ENCODE assay signal across 9 mouse cellular contexts in the genomic region with DNA sequence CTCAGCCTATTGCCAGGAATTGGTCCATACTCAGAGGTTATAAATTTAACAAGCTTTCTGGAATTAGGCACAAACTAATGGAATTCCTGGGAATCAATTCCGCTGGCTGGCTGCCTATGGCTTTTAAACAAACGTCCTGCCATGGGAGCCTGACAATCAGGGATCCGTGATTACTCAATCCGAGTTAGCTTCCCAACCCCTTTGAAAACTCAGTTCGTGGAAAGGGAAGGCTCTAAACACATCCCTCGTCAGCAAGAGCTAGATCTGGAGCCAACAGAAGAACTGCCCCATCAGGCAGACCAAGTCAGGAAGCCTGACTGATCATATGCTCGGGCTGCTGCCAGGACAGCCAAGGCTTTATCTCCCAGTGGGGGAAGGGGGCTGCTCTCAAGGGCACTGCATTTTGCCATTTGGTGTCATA.
A peak's percentile ranks its signal among the peaks of the same experiment; 100 is the strongest.
DNase-seq lines count a peak whose midpoint lies in the region; ATAC-seq and TF ChIP-seq lines count a peak whose summit lies in the region.
"Had no signal": no experiment of that assay in that cellular context is flagged by ENCODE, and none has a peak within 500 bp of the region (broad histone marks: within the 10 kb centered on the region; RNA-seq: fewer than 3 reads in every experiment).

No protein-coding gene starts in this region.

- no peaks in the 10 kb centered on the region for H3K9me3 ChIP-seq in hindbrain, embryonic 10.5 days
- no peaks in the 10 kb centered on the region for H3K9me3 ChIP-seq in hindbrain, embryonic 14.5 days (ENCODE audit: control insufficient read depth, low read length)
- no peaks in the 10 kb centered on the region for H3K9me3 ChIP-seq in MEL (replicated peaks; ENCODE audit: insufficient read depth, low read length)

- TF ChIP-seq RAD21 in MEL (IDR thresholded peaks at IDR 0.05; ENCODE audit: low read depth, low read length): no peak

- H3K27me3 ChIP-seq in hindbrain, embryonic 10.5 days (ENCODE audit: insufficient read depth, poor library complexity, severe bottlenecking): no peaks in the 10 kb centered on the region
- no peaks in the 10 kb centered on the region for H3K27me3 ChIP-seq in hindbrain, embryonic 14.5 days (ENCODE audit: control insufficient read depth, insufficient read depth, low read length)
- H3K27me3 ChIP-seq in MEL (ENCODE audit: control insufficient read depth in 1 of 2, insufficient read depth in 2 of 2, low read length in 2 of 2): no peaks in the 10 kb centered on the region
- H3K27me3 ChIP-seq in liver, adult 2 months (ENCODE audit: control insufficient read depth, insufficient read depth, low read length): no peaks in the 10 kb centered on the region

- peak; percentile 29 for DNase-seq in adrenal gland, adult 2 months
- DNase-seq in adrenal gland, adult (ENCODE audit: inconsistent age in 2 of 2, low spot score in 1 of 2): no peak
- DNase-seq in hindbrain, embryonic 10.5 days (ENCODE audit: low spot score): peak; percentile 26
- no peak for DNase-seq in hindbrain, embryonic 14.5 days (ENCODE audit: low spot score)
- no peak for DNase-seq in MEL (ENCODE audit: low read depth, low spot score)
- peak; percentile 100 for DNase-seq in liver, adult 2 months (ENCODE audit: extremely low read depth, low read depth, low spot score)
- no peak for DNase-seq in cerebellum, adult 9-11 months
- DNase-seq in neural tube, embryonic 10.5 days (ENCODE audit: extremely low spot score, low spot score): no peak

- TF ChIP-seq POLR2A in MEL (IDR thresholded peaks at IDR 0.05; ENCODE audit: control insufficient read depth in 1 of 2, insufficient read depth in 1 of 2, low read depth in 1 of 2, low read length in 2 of 2, poor library complexity in 1 of 2): no peak
- TF ChIP-seq POLR2A in liver, adult 2 months (IDR thresholded peaks at IDR 0.05; ENCODE audit: extremely low read depth, insufficient read depth, low read length): no peak

- H3K4me1 ChIP-seq in hindbrain, embryonic 10.5 days (replicated peaks): peaks cover 29% of the 10 kb centered on the region
- no peaks in the 10 kb centered on the region for H3K4me1 ChIP-seq in hindbrain, embryonic 14.5 days (replicated peaks; ENCODE audit: control insufficient read depth, insufficient read depth, low read length)
- peaks cover 17 to 47% of the 10 kb centered on the region in 2 experiments for H3K4me1 ChIP-seq in MEL (ENCODE audit: control insufficient read depth in 1 of 2, insufficient read depth in 2 of 2, low read length in 2 of 2)
- H3K4me1 ChIP-seq in liver, adult 2 months (ENCODE audit: control insufficient read depth, insufficient read depth, low read length): peaks cover 19% of the 10 kb centered on the region

- TF ChIP-seq EP300 in MEL (IDR thresholded peaks at IDR 0.05; ENCODE audit: low read depth in 1 of 2, low read length in 2 of 2): no peak

- no peak overlapping the region for H3K9ac ChIP-seq in hindbrain, embryonic 14.5 days
- no peak overlapping the region for H3K9ac ChIP-seq in MEL (ENCODE audit: control insufficient read depth, low read depth, low read length, poor library complexity, severe bottlenecking)
- peak overlapping the region; percentile 38; the same call in 1 of the 2 replicates for H3K9ac ChIP-seq in liver, adult 2 months (ENCODE audit: low read depth, low read length)

- no peak overlapping the region for H3K4me3 ChIP-seq in hindbrain, embryonic 10.5 days
- H3K4me3 ChIP-seq in hindbrain, embryonic 14.5 days (replicated peaks; ENCODE audit: low read length): no peak overlapping the region
- H3K4me3 ChIP-seq in MEL (ENCODE audit: control insufficient read depth in 1 of 2, insufficient read depth in 1 of 2, low read depth in 2 of 2, low read length in 2 of 2): no peak overlapping the region
- no peak overlapping the region for H3K4me3 ChIP-seq in liver, adult 2 months (ENCODE audit: insufficient read depth, low read depth, low read length)
- H3K4me3 ChIP-seq: erythroblast, embryonic 14.5 days had no signal

- ATAC-seq in hindbrain, embryonic 14.5 days (ENCODE audit: low FRiP score): no peak

- H3K27ac ChIP-seq in hindbrain, embryonic 10.5 days: peak overlapping the region; percentile 50
- H3K27ac ChIP-seq in hindbrain, embryonic 14.5 days: no peak overlapping the region
- no peak overlapping the region for H3K27ac ChIP-seq in MEL (ENCODE audit: control insufficient read depth, low read depth, low read length)
- peak overlapping the region; percentile 91 for H3K27ac ChIP-seq in liver, adult 2 months (replicated peaks; ENCODE audit: insufficient read depth, low read depth, low read length)

- no peaks in the 10 kb centered on the region for H3K36me3 ChIP-seq in hindbrain, embryonic 10.5 days
- H3K36me3 ChIP-seq in hindbrain, embryonic 14.5 days (replicated peaks; ENCODE audit: control insufficient read depth, insufficient read depth): no peaks in the 10 kb centered on the region
- peaks cover 0 to 43% of the 10 kb centered on the region in 2 experiments; a peak in 3 of 4 replicates for H3K36me3 ChIP-seq in MEL (ENCODE audit: control insufficient read depth in 1 of 2, insufficient read depth in 2 of 2, low read length in 2 of 2)
- H3K36me3 ChIP-seq in liver, adult 2 months (ENCODE audit: control insufficient read depth, insufficient read depth, low read length): no peaks in the 10 kb centered on the region

- WGBS in hindbrain, embryonic 10.5 days: 39% methylated on average over 7 of the region's 7 CpGs
- 25% methylated on average over 7 of the region's 7 CpGs for WGBS in hindbrain, embryonic 14.5 days
- 3% methylated on average over 7 of the region's 7 CpGs for WGBS in liver, adult 2 months

- no peak overlapping the region for H3K4me2 ChIP-seq in hindbrain, embryonic 14.5 days (replicated peaks)

- no peaks in the 10 kb centered on the region for H3K79me2 ChIP-seq in MEL (ENCODE audit: control insufficient read depth, insufficient read depth, low read length, poor library complexity)
- H3K79me2 ChIP-seq in liver, adult 2 months (ENCODE audit: control insufficient read depth, insufficient read depth, low read length): no peaks in the 10 kb centered on the region

- no peak for TF ChIP-seq CTCF in MEL (IDR thresholded peaks at IDR 0.05 in 2 of 3, conservative IDR thresholded peaks at IDR 0.05 in 1 of 3; ENCODE audit: control insufficient read depth in 1 of 3, insufficient read depth in 1 of 3, low read depth in 2 of 3, low read length in 3 of 3, poor library complexity in 1 of 3, severe bottlenecking in 1 of 3)
- TF ChIP-seq CTCF in liver, adult 2 months (IDR thresholded peaks at IDR 0.05; ENCODE audit: low read depth, low read length): no peak

TF ChIP-seq in MEL, 35 proteins besides CTCF, POLR2A, EP300 and RAD21:
- TF ChIP-seq MXI1 (IDR thresholded peaks at IDR 0.05; ENCODE audit: low read depth, low read length) (no peak), NRF1 (IDR thresholded peaks at IDR 0.05; ENCODE audit: insufficient read depth, low read depth, low read length, poor library complexity, severe bottlenecking) (no peak), BHLHE40 (IDR thresholded peaks at IDR 0.05; ENCODE audit: borderline replicate concordance, low read depth, low read length) (no peak), GABPA (IDR thresholded peaks at IDR 0.05; ENCODE audit: low read depth, low read length) (no peak), MEF2A (IDR thresholded peaks at IDR 0.05; ENCODE audit: extremely low read depth, insufficient replicate concordance, low read depth, low read length, poor library complexity, severe bottlenecking) (no peak), GATA1 (IDR thresholded peaks at IDR 0.05; ENCODE audit: low read depth, low read length) (0 out of 2 replicates have a peak, but pooled peaks have one; percentile 15), UBTF (IDR thresholded peaks at IDR 0.05; ENCODE audit: borderline replicate concordance, insufficient read depth, low read depth, low read length) (no peak), CHD2 (IDR thresholded peaks at IDR 0.05; ENCODE audit: low read length) (no peak), MAFK (IDR thresholded peaks at IDR 0.05; ENCODE audit: borderline replicate concordance, low read depth, low read length) (no peak), KAT2A (conservative IDR thresholded peaks at IDR 0.05; ENCODE audit: low read depth, low read length) (no peak), MAZ (IDR thresholded peaks at IDR 0.05; ENCODE audit: low read depth, low read length) (no peak), ZC3H11A (IDR thresholded peaks at IDR 0.05; ENCODE audit: low read depth, low read length) (no peak), USF1 (IDR thresholded peaks at IDR 0.05; ENCODE audit: low read depth, low read length) (no peak), TBP (IDR thresholded peaks at IDR 0.05; ENCODE audit: low read depth, low read length) (peak; percentile 55), ZKSCAN1 (IDR thresholded peaks at IDR 0.05; ENCODE audit: low read depth, low read length) (no peak), SMC3 (IDR thresholded peaks at IDR 0.05; ENCODE audit: low read depth, low read length) (no peak), ETS1 (IDR thresholded peaks at IDR 0.05; ENCODE audit: low read depth, low read length) (0 out of 2 replicates have a peak, but pooled peaks have one; percentile 31), NELFE (IDR thresholded peaks at IDR 0.05; ENCODE audit: low read depth, low read length) (no peak), SIN3A (IDR thresholded peaks at IDR 0.05; ENCODE audit: low read length) (no peak)

Comparison
In these comparisons a context has a peak if more than half of its experiments do, and no peak if none do; other contexts are left out.
1. DNase-seq: peak in adrenal gland, adult 2 months (single experiment), hindbrain, embryonic 10.5 days (single experiment) and liver, adult 2 months (single experiment); none in adrenal gland, adult (0 of 2), hindbrain, embryonic 14.5 days (single experiment), MEL (single experiment), cerebellum, adult 9-11 months (single experiment) and neural tube, embryonic 10.5 days (single experiment).
2. H3K27ac ChIP-seq: peak in hindbrain, embryonic 10.5 days (single experiment) and liver, adult 2 months (single experiment); none in hindbrain, embryonic 14.5 days (single experiment) and MEL (single experiment).